Mouse (Mus musculus): ENCODE data around the gene Mfap4.

Gene Mfap4

DNA sequence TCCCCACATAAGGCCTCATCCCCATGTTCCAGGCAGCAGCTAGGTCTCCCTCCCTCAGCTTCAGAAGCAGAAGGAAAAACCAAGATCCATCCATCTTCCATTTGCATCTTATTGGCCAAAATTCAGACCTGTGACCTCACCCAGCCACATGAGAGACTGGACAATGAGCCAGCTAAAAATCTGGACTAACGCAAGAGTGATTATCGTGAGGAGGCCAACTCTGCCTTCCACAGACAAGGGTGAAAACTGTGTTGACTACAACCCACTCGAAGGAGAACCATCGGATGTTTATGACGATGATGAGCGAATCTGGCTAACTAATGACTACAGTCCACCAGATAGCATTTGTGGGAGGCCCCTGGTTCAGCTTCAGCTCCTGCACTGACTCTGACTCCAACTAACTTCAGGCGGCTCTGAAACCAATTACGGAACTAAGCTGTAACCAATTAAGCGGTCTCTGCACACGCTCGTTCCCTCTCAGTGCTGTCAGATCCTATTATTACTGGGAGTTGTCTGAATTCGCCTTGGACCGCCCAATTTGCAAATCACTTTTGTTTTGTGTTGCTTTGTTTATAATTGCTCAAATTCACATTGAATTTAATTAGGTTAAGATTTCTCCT lies 1.9 kb upstream of the Mfap4 start:
- DNase-seq (ENCODE audit: low spot score) = peak; percentile 81

GRCm38 (mm10) chr11:61484256-61484612 lies 997 bp upstream of the Mfap4 start:
- no peak for DNase-seq (ENCODE audit: low spot score)

DNA sequence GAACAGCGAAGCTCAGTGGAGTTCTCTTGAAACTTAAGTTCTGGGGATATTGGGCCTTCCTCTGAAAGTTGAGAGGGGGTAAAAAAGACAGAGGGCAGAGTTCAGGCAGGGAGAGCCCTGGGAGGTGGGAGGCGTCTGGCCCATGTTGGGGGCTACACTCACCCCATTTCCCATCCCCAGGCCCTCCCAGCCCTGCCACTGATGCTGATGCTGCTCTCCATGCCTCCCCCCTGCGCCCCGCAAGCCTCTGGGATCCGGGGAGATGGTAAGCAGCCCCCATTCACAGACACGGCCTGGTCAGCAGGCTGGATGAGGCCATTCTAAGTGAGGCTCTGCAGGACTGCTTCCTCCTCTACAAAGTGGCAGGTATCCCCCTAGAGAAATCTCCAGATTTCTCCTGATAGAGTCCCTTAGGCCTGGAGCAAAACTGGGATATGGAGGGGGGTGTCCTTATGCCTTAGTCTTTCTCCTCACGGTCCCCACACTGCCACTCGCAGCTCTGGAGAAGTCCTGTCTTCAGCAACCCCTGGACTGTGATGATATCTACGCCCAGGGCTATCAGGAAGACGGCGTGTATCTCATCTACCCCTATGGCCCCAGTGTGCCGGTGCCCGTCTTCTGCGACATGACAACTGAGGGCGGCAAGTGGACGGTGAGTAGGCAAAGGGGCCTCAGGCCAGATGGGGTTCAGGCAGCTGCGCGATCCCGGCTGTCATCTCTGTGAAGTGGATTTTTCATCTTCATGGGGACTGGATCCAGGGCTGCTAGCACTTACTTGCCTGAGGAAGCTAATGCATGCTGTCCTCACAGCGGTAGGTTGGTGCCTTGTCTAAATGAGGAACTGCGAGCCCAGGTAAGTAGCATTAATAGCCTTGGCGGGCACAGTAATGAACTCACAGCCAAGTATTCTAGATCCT lies 568 bp downstream of the Mfap4 start:
- DNase-seq (ENCODE audit: low spot score) = peak; percentile 25

GRCm38 (mm10) chr11:61486458-61487219 lies 1.4 kb downstream of the Mfap4 start:
- no peak for DNase-seq (ENCODE audit: low spot score)

DNA sequence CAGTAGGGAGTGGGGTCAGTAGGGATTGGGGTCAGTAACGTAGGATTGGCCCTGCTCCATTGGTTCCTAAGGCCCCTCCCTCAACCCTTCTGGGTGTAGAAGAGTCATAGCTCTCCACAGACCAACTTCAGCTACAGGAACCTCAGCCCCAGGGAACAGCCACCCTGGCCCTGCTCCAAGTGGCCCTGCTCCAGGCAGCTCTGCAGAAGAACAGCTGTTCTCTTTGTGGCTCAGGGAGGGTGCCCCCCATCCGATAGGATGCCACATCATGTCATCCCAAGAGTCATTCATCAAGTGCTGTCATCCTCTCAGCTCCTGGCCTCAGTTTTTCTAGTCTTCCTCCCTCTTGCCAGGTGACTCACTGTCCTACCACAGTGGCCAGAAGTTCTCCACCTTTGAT lies 2.2 kb downstream of the Mfap4 start:
- no peak for DNase-seq (ENCODE audit: low spot score)

- DNase-seq (ENCODE audit: low spot score) = no peak
Measured at GRCm38 (mm10) chr11:61487936-61488335, 2.7 kb downstream of the Mfap4 start.

DNA sequence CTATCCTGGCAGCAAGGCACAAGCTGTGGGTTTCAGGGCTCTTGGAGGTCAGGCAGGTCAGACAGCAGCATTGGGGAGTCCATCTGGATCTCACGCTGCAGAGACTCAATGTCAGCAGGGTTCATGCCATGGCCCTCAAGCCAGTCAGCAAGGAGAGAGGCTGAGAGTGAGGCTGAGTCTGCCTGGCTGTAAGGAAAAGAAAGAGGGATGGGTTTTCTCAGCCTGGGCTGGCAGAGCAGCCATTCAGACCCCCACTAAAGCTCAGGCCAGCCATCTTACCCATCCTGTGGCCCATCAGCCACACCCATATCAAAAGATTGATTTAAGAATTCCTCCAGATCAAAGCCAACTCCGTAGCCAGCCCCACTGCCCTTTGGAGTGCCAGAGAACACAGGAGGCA lies 3.9 kb downstream of the Mfap4 start:
- no peak for DNase-seq (ENCODE audit: low spot score)

DNA sequence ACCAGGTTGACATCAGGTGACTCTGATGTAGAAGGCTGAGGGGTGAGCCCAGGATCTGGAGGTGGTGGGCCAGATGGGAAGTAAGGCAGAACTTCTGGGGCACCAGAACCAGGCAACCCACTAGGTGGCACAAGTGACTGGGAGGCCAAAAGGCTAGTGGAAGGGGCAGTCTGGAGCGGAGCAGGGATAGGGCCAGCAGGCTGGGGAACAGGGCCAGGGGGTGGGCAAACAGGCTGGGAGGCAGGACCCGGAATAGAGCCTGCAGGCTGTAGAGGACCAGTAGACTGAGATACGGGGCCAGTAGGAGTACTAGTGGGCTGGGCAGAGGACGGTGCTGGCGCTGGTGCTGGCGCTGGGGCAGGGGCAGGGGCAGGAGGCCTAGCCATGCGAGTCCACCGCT lies 4.6 kb downstream of the Mfap4 start:
- DNase-seq (ENCODE audit: low spot score) = no peak

DNA sequence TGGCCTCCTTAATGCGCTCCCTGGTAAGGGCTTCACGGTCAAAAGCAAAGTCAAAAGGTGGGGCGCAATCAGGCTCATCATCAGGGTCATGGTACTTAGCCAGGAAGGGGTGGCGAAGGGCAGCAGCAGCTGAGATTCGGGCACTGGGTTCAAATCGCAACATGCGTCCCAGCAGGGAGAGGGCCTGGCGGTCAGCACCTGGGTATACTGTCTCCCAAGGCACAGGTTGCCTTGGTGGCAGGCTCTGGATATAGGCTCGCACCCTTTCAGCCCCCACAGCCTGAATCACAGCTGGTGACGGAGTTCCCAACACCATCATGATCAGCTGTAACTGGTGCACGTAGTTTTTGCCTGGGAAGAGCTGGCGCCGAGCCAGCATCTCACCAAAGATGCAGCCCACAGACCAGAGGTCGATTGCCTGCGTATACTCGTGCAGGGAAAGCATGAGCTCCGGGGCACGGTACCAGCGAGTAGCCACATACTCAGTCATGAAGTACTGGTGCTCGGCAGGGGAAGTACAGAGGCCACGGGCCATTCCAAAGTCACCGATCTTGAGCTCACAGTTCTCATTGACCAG lies 5.8 kb downstream of the Mfap4 start:
- DNase-seq (ENCODE audit: low spot score) = no peak

GRCm38 (mm10) chr11:61492749-61493401 lies 7.6 kb downstream of the Mfap4 start:
- no peak for DNase-seq (ENCODE audit: low spot score)

GRCm38 (mm10) chr11:61493525-61494128 lies 8.4 kb downstream of the Mfap4 start:
- DNase-seq (ENCODE audit: low spot score) = no peak

GRCm38 (mm10) chr11:61494129-61494997 lies 9.1 kb downstream of the Mfap4 start, which contains the start of gene Mapk7:
Gene Mapk7 (minus strand): TSS chr11:61494406.
- DNase-seq (ENCODE audit: low spot score) = peak; percentile 100

DNA sequence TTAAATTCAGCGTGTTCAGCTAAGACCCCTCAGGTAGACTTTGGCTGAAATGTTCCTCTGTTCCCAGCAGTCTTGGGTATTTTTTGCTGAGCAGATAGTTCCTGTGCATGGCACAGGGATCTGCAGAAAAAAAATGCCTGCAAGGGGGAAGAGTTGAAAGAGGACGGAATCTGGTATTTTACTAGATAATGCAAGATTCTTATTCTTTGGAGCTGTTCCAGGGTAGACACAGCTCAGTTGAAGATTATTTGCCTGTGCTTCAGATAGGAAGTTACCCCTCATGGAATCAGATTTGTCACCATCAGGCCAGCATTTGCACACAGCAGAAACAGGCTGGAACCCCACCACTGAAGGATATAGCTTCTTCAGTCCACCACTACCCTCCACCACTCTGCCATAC lies 10.3 kb downstream of the Mfap4 start:
- DNase-seq (ENCODE audit: low spot score) = no peak

- DNase-seq (ENCODE audit: low spot score) = no peak
Measured at GRCm38 (mm10) chr11:61497490-61497889, 12.3 kb downstream of the Mfap4 start.

- no peak for DNase-seq (ENCODE audit: low spot score)
Measured at GRCm38 (mm10) chr11:61498736-61499504, 13.7 kb downstream of the Mfap4 start.

- no peak for DNase-seq (ENCODE audit: low spot score)
Measured at GRCm38 (mm10) chr11:61503933-61504332, 18.7 kb downstream of the Mfap4 start.

GRCm38 (mm10) chr11:61504713-61505257 lies 19.6 kb downstream of the Mfap4 start, which contains the start of gene B9d1:
Gene B9d1 (plus strand): TSS chr11:61505144.
- DNase-seq (ENCODE audit: low spot score) = peak; percentile 99

DNA sequence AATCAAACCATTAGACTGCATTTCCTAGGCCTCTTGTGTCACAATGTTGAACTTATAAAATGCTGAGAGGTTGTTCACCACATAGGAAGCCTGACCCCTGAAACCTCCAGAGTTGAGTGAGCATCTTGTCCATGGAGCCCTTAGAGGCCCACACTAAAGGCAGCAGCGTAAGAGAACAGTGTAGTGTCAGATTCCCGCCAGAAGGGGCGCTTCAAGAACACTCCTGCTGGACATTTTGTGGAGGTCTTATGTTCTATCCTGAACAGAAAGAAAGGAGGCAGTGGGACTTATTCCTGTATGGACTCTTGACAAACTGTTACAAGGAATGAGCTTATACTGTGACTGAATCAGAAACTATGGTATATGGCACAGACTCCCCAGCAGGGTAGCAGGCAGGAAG lies 29.7 kb downstream of the Mfap4 start:
- DNase-seq (ENCODE audit: low spot score) = peak; percentile 73

GRCm38 (mm10) chr11:61517971-61518370 lies 32.7 kb downstream of the Mfap4 start:
- DNase-seq (ENCODE audit: low spot score) = no peak

Data from retina, embryonic 14.5 days (tissue).